Mouse (Mus musculus): ENCODE measurements around the gene Dytn. TPM values are rescaled to one million over a fixed set of nuclear protein-coding genes. Genes with fewer than 3 reads are reported as not detected.
"Not testable (repeated sequence)": the region's sequence is repeated elsewhere in the genome, so short reads cannot be mapped to it uniquely, and the experiment has no call there.

Dytn gene
- polyA plus RNA-seq, 1 experiment from 2014 or later, result 0.10 TPM

- no peak overlapping the region for H3K4me3 ChIP-seq
- no peaks in the 10 kb centered on the region for H3K27me3 ChIP-seq
- 93% methylated on average over 2 of the region's 2 CpGs for WGBS
- H3K9ac ChIP-seq, result no peak overlapping the region
- no peaks in the 10 kb centered on the region for H3K36me3 ChIP-seq
- no peak overlapping the region for H3K4me2 ChIP-seq
- no peak overlapping the region for H3K27ac ChIP-seq (replicated peaks)
- no peak for ATAC-seq (ENCODE audit: low FRiP score, low read depth)
- H3K9me3 ChIP-seq, result no peaks in the 10 kb centered on the region
- H3K4me1 ChIP-seq (replicated peaks), result peaks cover 17% of the 10 kb centered on the region
Measured at GRCm38 (mm10) chr1:63666089-63666488, 20.6 kb downstream of the Dytn start.

- WGBS, result 2% methylated on average over 7 of the region's 7 CpGs
- peak; percentile 68; the same call in 1 of the 2 replicates for ATAC-seq (ENCODE audit: low FRiP score, low read depth)
- no peaks in the 10 kb centered on the region for H3K36me3 ChIP-seq
- H3K9me3 ChIP-seq, result no peaks in the 10 kb centered on the region
- no peak overlapping the region for H3K4me3 ChIP-seq
- H3K4me2 ChIP-seq, result no peak overlapping the region
- no peak overlapping the region for H3K27ac ChIP-seq (replicated peaks)
- no peaks in the 10 kb centered on the region for H3K4me1 ChIP-seq (replicated peaks)
- no peak overlapping the region for H3K9ac ChIP-seq
- H3K27me3 ChIP-seq, result no peaks in the 10 kb centered on the region
Measured at GRCm38 (mm10) chr1:63659591-63659990, 27.1 kb downstream of the Dytn start.

GRCm38 (mm10) chr1:63658016-63658415 lies 28.7 kb downstream of the Dytn start:
- Histone ChIP-seq H3K4me2 (no peak overlapping the region), H3K27ac (replicated peaks) (no peak overlapping the region), H3K9ac (no peak overlapping the region), H3K9me3 (no peaks in the 10 kb centered on the region), H3K36me3 (no peaks in the 10 kb centered on the region), H3K4me1 (replicated peaks) (no peaks in the 10 kb centered on the region), H3K4me3 (no peak overlapping the region), H3K27me3 (no peaks in the 10 kb centered on the region)
- peak; percentile 59; the same call in 1 of the 2 replicates for ATAC-seq (ENCODE audit: low FRiP score, low read depth)
- WGBS, result 12% methylated on average over 6 of the region's 6 CpGs

- no peak overlapping the region for H3K27ac ChIP-seq (replicated peaks)
- no peaks in the 10 kb centered on the region for H3K27me3 ChIP-seq
- no peaks in the 10 kb centered on the region for H3K9me3 ChIP-seq
- ATAC-seq (ENCODE audit: low FRiP score, low read depth), result no peak
- 77% methylated on average over 6 of the region's 6 CpGs for WGBS
- H3K4me1 ChIP-seq (replicated peaks), result no peaks in the 10 kb centered on the region
- H3K4me3 ChIP-seq, result no peak overlapping the region
- H3K36me3 ChIP-seq, result no peaks in the 10 kb centered on the region
- H3K4me2 ChIP-seq, result no peak overlapping the region
- H3K9ac ChIP-seq, result no peak overlapping the region
Measured at GRCm38 (mm10) chr1:63639921-63640320, 46.8 kb downstream of the Dytn start.

DNA sequence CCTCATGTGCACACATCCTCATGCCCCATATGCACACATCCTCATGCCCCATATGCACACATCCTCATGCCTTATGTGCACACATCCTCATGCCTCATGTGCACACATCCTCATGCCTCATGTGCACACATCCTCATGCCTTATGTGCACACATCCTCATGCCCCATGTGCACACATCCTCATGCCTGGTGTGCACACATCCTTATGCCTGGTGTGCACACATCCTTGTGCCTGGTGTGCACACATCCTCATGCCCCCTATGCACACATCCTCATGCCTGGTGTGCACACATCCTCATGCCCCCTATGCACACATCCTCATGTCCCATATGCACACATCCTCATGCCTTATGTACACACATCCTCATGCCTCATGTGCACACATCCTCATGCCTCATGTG lies 56.3 kb downstream of the Dytn start:
- H3K4me1 ChIP-seq (replicated peaks); H3K27ac ChIP-seq (replicated peaks); H3K9ac ChIP-seq; H3K27me3 ChIP-seq; H3K9me3 ChIP-seq; H3K36me3 ChIP-seq; H3K4me3 ChIP-seq; ATAC-seq (ENCODE audit: low FRiP score, low read depth); H3K4me2 ChIP-seq: not testable (repeated sequence)

DNA sequence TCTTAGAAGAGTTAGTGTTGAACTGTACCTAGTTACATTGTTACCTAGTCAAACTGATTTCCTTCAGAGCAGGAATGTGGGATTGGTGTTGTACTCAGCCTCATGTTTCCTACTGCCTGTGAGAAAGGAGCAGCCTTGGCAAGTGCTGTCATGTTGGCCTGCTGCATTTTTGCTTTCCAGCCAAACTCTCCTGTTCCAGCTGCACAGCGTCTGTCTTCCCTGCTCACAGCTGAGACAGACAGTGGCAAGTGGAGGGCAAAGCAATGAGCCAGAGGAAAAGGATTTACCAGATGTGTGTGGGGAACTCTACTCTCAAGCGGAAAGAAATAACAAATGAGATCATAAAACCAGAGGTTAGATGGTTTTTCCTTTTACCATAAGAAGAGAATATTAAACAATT lies 58.5 kb downstream of the Dytn start:
- H3K4me1 ChIP-seq (replicated peaks), result no peaks in the 10 kb centered on the region
- H3K27ac ChIP-seq (replicated peaks), result no peak overlapping the region
- H3K36me3 ChIP-seq, result no peaks in the 10 kb centered on the region
- H3K9ac ChIP-seq, result no peak overlapping the region
- H3K4me2 ChIP-seq, result no peak overlapping the region
- 40% methylated on average over 2 of the region's 2 CpGs for WGBS
- H3K4me3 ChIP-seq, result no peak overlapping the region
- no peak for ATAC-seq (ENCODE audit: low FRiP score, low read depth)
- H3K27me3 ChIP-seq, result no peaks in the 10 kb centered on the region
- H3K9me3 ChIP-seq, result no peaks in the 10 kb centered on the region

GRCm38 (mm10) chr1:63615668-63616067 lies 71.1 kb downstream of the Dytn start, which contains the start of gene Gm39653:
Gm39653 (plus strand) TSS chr1:63615968.
- Histone ChIP-seq H3K27me3 (peaks cover 2% of the 10 kb centered on the region; the same call in 1 of the 2 replicates), H3K9me3 (no peaks in the 10 kb centered on the region), H3K4me2 (no peak within 1 kb of the TSS), H3K9ac (no peak within 1 kb of the TSS), H3K4me3 (no peak within 1 kb of the TSS), H3K4me1 (replicated peaks) (peaks cover 5% of the 10 kb centered on the region), H3K36me3 (no peaks in the 10 kb centered on the region), H3K27ac (replicated peaks) (no peak within 1 kb of the TSS)
- ATAC-seq (ENCODE audit: low FRiP score, low read depth), result no peak
- WGBS, result 77% methylated on average over 3 of the region's 3 CpGs

DNA sequence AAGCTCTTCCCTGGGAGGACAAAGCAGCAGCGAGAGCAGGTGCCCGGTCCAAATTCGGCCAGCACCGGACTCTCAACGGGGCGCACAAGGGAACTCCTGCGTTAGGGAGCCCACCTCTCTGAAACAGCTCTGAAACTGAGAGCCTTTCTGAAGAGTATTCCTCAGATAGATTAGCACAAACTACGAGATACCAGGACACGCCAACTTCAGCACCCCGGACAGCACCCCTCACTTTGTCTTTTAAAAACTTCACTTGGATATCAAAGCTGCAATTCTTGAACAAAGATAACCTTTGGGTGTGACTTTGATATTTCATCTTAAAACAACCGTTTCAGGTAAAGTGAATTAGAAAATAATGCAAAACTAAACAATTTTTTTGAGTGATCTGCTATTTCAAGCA lies 72.1 kb downstream of the Dytn start:
- WGBS, result 3% methylated on average over 11 of the region's 11 CpGs

DNA sequence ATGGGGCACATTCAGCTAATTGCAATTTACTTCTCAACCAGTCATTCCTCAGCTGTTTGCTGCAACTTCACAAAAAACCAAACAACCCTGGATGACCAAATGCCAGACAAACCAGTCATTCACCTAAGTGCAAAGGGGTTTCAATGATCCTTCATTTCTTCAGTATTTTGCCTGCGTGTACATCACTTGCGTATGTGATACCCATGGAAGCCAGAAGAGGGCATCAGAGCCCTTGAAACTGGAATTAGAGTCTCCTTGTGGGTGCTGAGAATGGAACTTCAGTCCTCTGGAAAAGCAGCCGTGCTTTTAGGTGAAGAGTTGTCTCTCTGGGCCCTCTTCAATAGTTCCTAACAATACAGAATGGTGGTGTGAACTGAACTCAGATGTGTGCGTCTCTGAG lies 77.1 kb downstream of the Dytn start:
- Histone ChIP-seq H3K4me3 (no peak overlapping the region), H3K27ac (replicated peaks) (no peak overlapping the region), H3K4me2 (no peak overlapping the region), H3K9me3 (no peaks in the 10 kb centered on the region), H3K27me3 (peaks cover 2% of the 10 kb centered on the region; the same call in 1 of the 2 replicates), H3K36me3 (no peaks in the 10 kb centered on the region), H3K9ac (no peak overlapping the region), H3K4me1 (replicated peaks) (peaks cover 5% of the 10 kb centered on the region)
- no peak for ATAC-seq (ENCODE audit: low FRiP score, low read depth)
- 92% methylated on average over 4 of the region's 4 CpGs for WGBS

More for the DNA sequence above, 72.1 kb downstream of the Dytn start:
- H3K4me2 ChIP-seq, result peak overlapping the region; percentile 55
- peaks cover 2% of the 10 kb centered on the region; the same call in 1 of the 2 replicates for H3K27me3 ChIP-seq
- H3K36me3 ChIP-seq, result no peaks in the 10 kb centered on the region
- ATAC-seq (ENCODE audit: low FRiP score, low read depth), result no peak
- peak overlapping the region; percentile 16; the same call in 1 of the 2 replicates for H3K4me3 ChIP-seq
- H3K27ac ChIP-seq (replicated peaks), result no peak overlapping the region
- no peaks in the 10 kb centered on the region for H3K9me3 ChIP-seq
- no peak overlapping the region for H3K9ac ChIP-seq
- H3K4me1 ChIP-seq (replicated peaks), result peaks cover 5% of the 10 kb centered on the region

DNA sequence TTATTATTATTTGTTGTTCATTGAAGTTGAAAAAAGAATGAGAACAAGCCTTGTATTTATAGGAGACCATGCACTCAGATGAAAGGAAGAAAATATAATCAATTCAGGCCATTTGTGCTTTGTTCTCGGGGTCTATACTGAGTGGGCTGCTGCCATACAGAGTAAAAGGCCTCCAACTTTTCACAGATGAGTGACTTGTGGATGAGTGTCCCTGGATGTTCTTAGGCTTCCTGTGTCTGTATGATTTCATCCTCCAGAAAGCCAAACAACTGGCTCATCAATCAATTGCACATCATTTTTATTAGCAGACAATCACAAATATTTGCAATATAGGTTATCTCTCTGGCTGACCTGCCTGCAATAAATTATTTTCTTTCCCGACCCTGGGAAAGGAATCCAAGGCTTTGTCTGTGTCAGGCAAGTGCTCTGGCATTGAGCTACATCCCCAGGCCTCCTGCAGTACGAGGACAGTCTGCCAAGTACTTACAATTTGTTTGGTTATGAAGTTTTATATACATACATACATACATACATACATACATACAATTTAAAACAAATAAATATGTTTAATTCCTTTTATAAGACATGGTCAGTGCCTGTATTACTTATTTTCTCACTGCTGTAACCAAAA lies 82.7 kb downstream of the Dytn start:
- no peak overlapping the region for H3K27ac ChIP-seq (replicated peaks)
- H3K9ac ChIP-seq, result no peak overlapping the region
- no peaks in the 10 kb centered on the region for H3K27me3 ChIP-seq
- H3K9me3 ChIP-seq, result no peaks in the 10 kb centered on the region
- no peak overlapping the region for H3K4me2 ChIP-seq
- H3K4me3 ChIP-seq, result no peak overlapping the region
- H3K4me1 ChIP-seq (replicated peaks), result no peaks in the 10 kb centered on the region
- 39% methylated on average over 3 of the region's 3 CpGs for WGBS
- H3K36me3 ChIP-seq, result no peaks in the 10 kb centered on the region
- ATAC-seq (ENCODE audit: low FRiP score, low read depth), result no peak

- Histone ChIP-seq H3K4me1 (replicated peaks) (0 out of 2 replicates have a peak, but pooled peaks cover 3% of the 10 kb centered on the region), H3K27me3 (no peaks in the 10 kb centered on the region), H3K9ac (no peak overlapping the region), H3K36me3 (no peaks in the 10 kb centered on the region), H3K27ac (replicated peaks) (no peak overlapping the region), H3K4me2 (no peak overlapping the region), H3K9me3 (no peaks in the 10 kb centered on the region), H3K4me3 (no peak overlapping the region)
- no peak for ATAC-seq (ENCODE audit: low FRiP score, low read depth)
- WGBS, result 53% methylated on average over 7 of the region's 7 CpGs
Measured at GRCm38 (mm10) chr1:63586869-63587268, 99.9 kb downstream of the Dytn start.

GRCm38 (mm10) chr1:63579153-63579552 lies 107.6 kb downstream of the Dytn start:
- Histone ChIP-seq H3K4me1 (replicated peaks) (peaks cover 2% of the 10 kb centered on the region), H3K27ac (replicated peaks) (no peak overlapping the region), H3K36me3 (no peaks in the 10 kb centered on the region), H3K4me3 (no peak overlapping the region), H3K9ac (no peak overlapping the region), H3K9me3 (no peaks in the 10 kb centered on the region), H3K4me2 (no peak overlapping the region), H3K27me3 (no peaks in the 10 kb centered on the region)
- no peak for ATAC-seq (ENCODE audit: low FRiP score, low read depth)
- 62% methylated on average over 8 of the region's 8 CpGs for WGBS

- H3K4me2 ChIP-seq, result no peak overlapping the region
- WGBS, result 62% methylated on average over 5 of the region's 5 CpGs
- H3K9ac ChIP-seq, result no peak overlapping the region
- H3K4me3 ChIP-seq, result no peak overlapping the region
- ATAC-seq (ENCODE audit: low FRiP score, low read depth), result no peak
- H3K27ac ChIP-seq (replicated peaks), result no peak overlapping the region
- H3K9me3 ChIP-seq, result no peaks in the 10 kb centered on the region
- no peaks in the 10 kb centered on the region for H3K27me3 ChIP-seq
- H3K36me3 ChIP-seq, result no peaks in the 10 kb centered on the region
- peaks cover 21% of the 10 kb centered on the region for H3K4me1 ChIP-seq (replicated peaks)
Measured at GRCm38 (mm10) chr1:63576803-63577202, 109.9 kb downstream of the Dytn start.

Measured in hindbrain, embryonic 15.5 days (tissue).